Mouse (Mus musculus) small intestine, adult 2 months (tissue): Measurements from ENCODE around the gene Phlda3. TPM values are rescaled to one million over a fixed set of nuclear protein-coding genes. Genes with fewer than 3 reads are reported as not detected.

Source experiments
- H3K27ac ChIP-seq: fragments of 200-500 bp; 2 replicates; pipeline ENCODE4 v1.5.1; 2012; ENCODE audit warnings: low read depth, low read length, control low read depth, inconsistent platforms; ENCODE audit not compliant: insufficient read depth
- H3K27me3 ChIP-seq: fragments of 200-500 bp; 2 replicates; pipeline ENCODE4 v1.6.1; 2012; ENCODE audit warnings: mild to moderate bottlenecking, moderate library complexity, low read length, inconsistent platforms; ENCODE audit not compliant: control insufficient read depth, insufficient read depth
- H3K36me3 ChIP-seq: fragments of 200-500 bp; 2 replicates; pipeline ENCODE4 v1.6.1; 2012; ENCODE audit warnings: mild to moderate bottlenecking, low read length, control low read depth, inconsistent platforms; ENCODE audit not compliant: control insufficient read depth, insufficient read depth
- H3K4me1 ChIP-seq: fragments of 200-500 bp; 2 replicates; pipeline ENCODE4 v1.6.1; 2012; ENCODE audit warnings: low read length, inconsistent platforms, mixed read lengths; ENCODE audit not compliant: control insufficient read depth, insufficient read depth, insufficient read length
- H3K4me3 ChIP-seq: fragments of 200-500 bp; 2 replicates; pipeline ENCODE4 v1.5.1; 2012; ENCODE audit warnings: low read depth, mild to moderate bottlenecking, control low read depth, inconsistent platforms, low read length, moderate library complexity
- CTCF ChIP-seq: fragments of 200-500 bp; IDR thresholded peaks from 2 replicates; pipeline ENCODE4 v1.5.1; 2012; ENCODE audit warnings: low read depth, mild to moderate bottlenecking, control low read depth, inconsistent platforms, low read length, moderate library complexity, mixed read lengths; ENCODE audit not compliant: insufficient replicate concordance, insufficient read length; ENCODE audit errors: extremely low read depth
- POLR2A ChIP-seq: fragments of 200-500 bp; IDR thresholded peaks from 2 replicates; pipeline ENCODE4 v1.6.1; 2012; ENCODE audit warnings: low read depth, mild to moderate bottlenecking, control low read depth, inconsistent platforms, low read length, moderate library complexity
- WGBS: fragments of 180-500 bp; shearing (Covaris S2); methylation state at CpG from one replicate; pipeline ENCODE4 v1.1.7; 2018; 5-methylcytosine and 5-hydroxymethylcytosine counted together
- polyA plus RNA-seq: library from polyadenylated mRNA; depleted of rRNA; stranded (reverse); fragments of >200 nt; gene quantifications from 2 replicates; pipeline ENCODE4 v1.2.3, GENCODE M21; 2012

Gene Phlda3
- polyA plus RNA-seq, 1 experiment = 8.7 TPM

DNA sequence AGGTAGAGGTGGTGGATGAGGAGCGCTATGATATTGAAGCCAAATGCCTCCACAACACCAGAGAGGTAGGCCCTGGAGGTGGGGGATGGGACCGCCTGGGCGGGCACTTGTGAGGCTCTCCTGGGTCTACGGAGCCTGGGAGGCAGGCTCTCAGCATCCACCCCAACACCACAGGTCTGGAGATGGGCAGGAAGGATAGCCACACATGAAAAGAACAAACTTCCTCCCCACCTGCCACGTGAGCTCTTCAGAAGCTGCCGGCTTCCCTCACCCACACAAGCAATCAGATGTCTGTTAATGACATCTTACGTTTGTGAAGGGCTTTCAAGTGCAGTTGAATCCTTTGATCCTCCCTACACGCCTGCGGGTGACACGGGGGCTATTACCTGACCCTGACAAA, 41.6 kb downstream of the Phlda3 start:
- no peaks in the 10 kb centered on the region for H3K27me3 ChIP-seq
- no peaks in the 10 kb centered on the region for H3K36me3 ChIP-seq
- TF ChIP-seq POLR2A = no peak
- TF ChIP-seq CTCF = no peak
- 21% methylated on average over 10 of the region's 10 CpGs for WGBS
- H3K4me1 ChIP-seq = peaks cover 44% of the 10 kb centered on the region
- H3K4me3 ChIP-seq = no peak overlapping the region
- no peak overlapping the region for H3K27ac ChIP-seq

DNA sequence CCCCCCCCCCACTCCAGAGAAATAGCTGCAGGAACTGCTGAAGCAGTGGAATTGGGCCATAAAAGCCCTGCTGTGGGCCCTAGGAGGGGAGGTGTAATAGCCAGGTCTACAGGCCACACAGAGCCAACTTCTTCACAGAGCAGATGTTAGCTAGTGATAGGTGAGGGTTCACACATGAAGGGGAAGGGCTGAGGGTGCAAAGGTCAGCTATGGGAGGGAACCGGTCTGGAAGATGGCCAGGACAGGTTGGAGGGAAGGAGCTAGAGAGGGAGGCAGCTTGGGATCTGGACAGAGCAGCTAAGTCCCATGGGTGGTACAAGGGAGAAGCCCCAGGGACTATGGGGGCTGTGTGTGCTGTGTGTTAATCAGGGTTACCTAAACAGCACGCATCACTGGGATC, 44.3 kb downstream of the Phlda3 start:
- no peaks in the 10 kb centered on the region for H3K36me3 ChIP-seq
- no peaks in the 10 kb centered on the region for H3K27me3 ChIP-seq
- TF ChIP-seq POLR2A = no peak
- no peak for TF ChIP-seq CTCF
- peak overlapping the region; percentile 93 for H3K27ac ChIP-seq
- H3K4me1 ChIP-seq = peaks cover 68% of the 10 kb centered on the region
- WGBS = 30% methylated on average over 2 of the region's 2 CpGs
- no peak overlapping the region for H3K4me3 ChIP-seq

- no peaks in the 10 kb centered on the region for H3K27me3 ChIP-seq
- peak; percentile 98 for TF ChIP-seq CTCF
- TF ChIP-seq POLR2A = no peak
- H3K27ac ChIP-seq = peak overlapping the region; percentile 99
- H3K4me3 ChIP-seq = no peak overlapping the region
- H3K36me3 ChIP-seq = no peaks in the 10 kb centered on the region
- 21% methylated on average over 7 of the region's 7 CpGs for WGBS
- H3K4me1 ChIP-seq = peaks cover 68% of the 10 kb centered on the region
Measured at GRCm38 (mm10) chr1:135811016-135811646, 45.2 kb downstream of the Phlda3 start.

DNA sequence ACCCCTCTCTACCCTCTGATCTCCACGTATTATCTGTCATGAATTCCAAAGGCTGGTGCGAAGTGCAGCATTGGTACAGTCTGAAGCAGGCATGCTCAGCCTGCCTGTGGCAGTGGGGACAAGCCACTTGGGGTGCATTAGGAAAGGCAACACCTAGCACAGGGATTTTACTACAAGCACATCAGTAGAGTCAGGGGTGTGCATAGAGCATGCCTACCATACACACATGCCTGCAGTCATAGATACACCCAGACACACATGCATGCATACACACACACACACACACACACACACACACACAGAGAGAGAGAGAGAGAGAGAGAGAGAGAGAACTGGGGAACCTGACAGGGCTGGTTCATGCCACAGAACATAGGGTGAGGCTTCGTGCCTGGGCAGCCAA, 46.3 kb downstream of the Phlda3 start:
- Histone ChIP-seq H3K27me3 (no peaks in the 10 kb centered on the region), H3K36me3 (no peaks in the 10 kb centered on the region), H3K27ac (peak overlapping the region; percentile 99), H3K4me3 (no peak overlapping the region), H3K4me1 (peaks cover 68% of the 10 kb centered on the region)
- no peak for TF ChIP-seq POLR2A
- no peak for TF ChIP-seq CTCF
- 24% methylated on average over 3 of the region's 3 CpGs for WGBS

DNA sequence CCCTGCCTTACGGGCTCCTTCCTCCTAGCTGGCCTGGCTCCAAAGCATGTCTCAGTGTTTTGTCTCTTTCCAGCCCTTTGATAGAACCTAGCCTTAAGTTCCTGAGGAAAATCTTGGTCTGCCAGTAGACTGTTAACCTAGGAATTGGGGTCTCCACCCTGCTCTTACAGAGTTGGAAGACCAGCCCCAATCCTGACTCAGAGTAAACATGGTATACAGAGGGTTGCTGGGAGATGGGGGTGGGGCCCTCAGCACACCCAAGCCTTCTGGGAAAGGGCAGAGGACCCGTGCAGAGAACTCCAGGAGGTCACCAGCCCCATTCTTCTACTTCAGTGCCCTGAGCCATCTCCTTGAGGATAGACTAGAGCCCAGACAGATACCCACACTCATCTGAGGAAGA, 46.7 kb downstream of the Phlda3 start:
- H3K36me3 ChIP-seq = no peaks in the 10 kb centered on the region
- peak overlapping the region; percentile 29 for H3K4me3 ChIP-seq
- 19% methylated on average over 2 of the region's 2 CpGs for WGBS
- peak overlapping the region; percentile 99 for H3K27ac ChIP-seq
- TF ChIP-seq POLR2A = no peak
- TF ChIP-seq CTCF = no peak
- H3K4me1 ChIP-seq = peaks cover 64% of the 10 kb centered on the region
- no peaks in the 10 kb centered on the region for H3K27me3 ChIP-seq

DNA sequence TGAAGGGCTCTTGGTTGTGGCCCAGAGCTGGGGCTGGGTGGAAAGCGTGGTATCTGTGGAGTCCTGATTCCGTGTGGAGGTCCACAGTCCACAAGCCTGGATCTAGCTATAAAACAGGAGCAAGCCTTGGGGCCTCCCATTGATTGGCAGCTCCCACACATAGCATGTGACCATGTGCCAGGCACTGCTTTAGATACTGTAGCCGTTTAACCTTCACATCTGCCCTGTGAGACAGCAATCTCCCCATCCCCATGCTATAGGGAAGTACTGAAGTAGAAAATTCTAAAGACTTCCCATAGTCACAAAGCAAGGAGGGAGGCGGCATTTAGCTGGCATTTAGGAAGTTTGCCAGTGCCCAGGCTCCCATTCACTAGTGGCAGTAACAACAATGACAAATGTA, 47.2 kb downstream of the Phlda3 start:
- H3K27ac ChIP-seq = peak overlapping the region; percentile 99
- TF ChIP-seq POLR2A (no peak), CTCF (no peak)
- no peaks in the 10 kb centered on the region for H3K36me3 ChIP-seq
- H3K27me3 ChIP-seq = no peaks in the 10 kb centered on the region
- 27% methylated on average over 4 of the region's 4 CpGs for WGBS
- H3K4me1 ChIP-seq = peaks cover 61% of the 10 kb centered on the region
- H3K4me3 ChIP-seq = peak overlapping the region; percentile 29

GRCm38 (mm10) chr1:135813687-135814395, 47.9 kb downstream of the Phlda3 start:
- Histone ChIP-seq H3K36me3 (no peaks in the 10 kb centered on the region), H3K4me1 (peaks cover 55% of the 10 kb centered on the region), H3K27me3 (no peaks in the 10 kb centered on the region), H3K4me3 (no peak overlapping the region), H3K27ac (peak overlapping the region; percentile 99)
- 43% methylated on average over 5 of the region's 5 CpGs for WGBS
- TF ChIP-seq POLR2A = no peak
- no peak for TF ChIP-seq CTCF
